Mouse (Mus musculus) adrenal gland, postnatal 14 days (tissue): ENCODE measurements around the gene Greb1. TPM values are rescaled to one million over a fixed set of nuclear protein-coding genes. Genes with fewer than 3 reads are reported as not detected.

Experiments used
- DNase-seq: peaks from one replicate; pipeline ENCODE4 v3.0.0; 2021; ENCODE audit warnings: mixed read lengths
- total RNA-seq: library from RNA; stranded (reverse); gene quantifications from 2 replicates; pipeline ENCODE4 v1.2.3, GENCODE M21; 2021

Gene Greb1
- total RNA-seq, 1 experiment from 2014 or later = 35.4 TPM

GRCm38 (mm10) chr12:16805511-16805910 lies 4.8 kb upstream of the Greb1 start:
- peak; percentile 90 for DNase-seq

DNA sequence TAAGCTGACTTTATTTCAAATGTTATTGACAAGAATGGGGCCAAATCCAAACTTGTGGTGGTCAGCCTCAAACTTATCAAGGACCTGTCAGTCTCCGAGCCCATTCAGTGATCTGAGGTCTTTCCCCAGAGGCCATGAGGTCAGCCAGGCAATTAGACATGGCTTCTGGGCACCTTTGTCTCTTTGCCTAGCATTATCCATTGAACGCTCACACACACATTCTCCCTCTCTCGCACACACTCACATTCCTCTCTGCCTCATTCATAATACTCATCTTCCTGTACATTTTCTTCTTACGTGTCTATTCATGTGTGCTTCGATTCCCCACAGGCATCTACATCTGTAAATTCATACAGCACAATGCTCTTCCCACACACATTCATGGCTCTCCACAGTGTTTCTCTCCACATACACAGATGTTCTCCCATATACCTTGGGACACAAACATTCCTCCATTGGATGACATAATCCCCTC lies 3.3 kb upstream of the Greb1 start:
- DNase-seq = no peak

DNA sequence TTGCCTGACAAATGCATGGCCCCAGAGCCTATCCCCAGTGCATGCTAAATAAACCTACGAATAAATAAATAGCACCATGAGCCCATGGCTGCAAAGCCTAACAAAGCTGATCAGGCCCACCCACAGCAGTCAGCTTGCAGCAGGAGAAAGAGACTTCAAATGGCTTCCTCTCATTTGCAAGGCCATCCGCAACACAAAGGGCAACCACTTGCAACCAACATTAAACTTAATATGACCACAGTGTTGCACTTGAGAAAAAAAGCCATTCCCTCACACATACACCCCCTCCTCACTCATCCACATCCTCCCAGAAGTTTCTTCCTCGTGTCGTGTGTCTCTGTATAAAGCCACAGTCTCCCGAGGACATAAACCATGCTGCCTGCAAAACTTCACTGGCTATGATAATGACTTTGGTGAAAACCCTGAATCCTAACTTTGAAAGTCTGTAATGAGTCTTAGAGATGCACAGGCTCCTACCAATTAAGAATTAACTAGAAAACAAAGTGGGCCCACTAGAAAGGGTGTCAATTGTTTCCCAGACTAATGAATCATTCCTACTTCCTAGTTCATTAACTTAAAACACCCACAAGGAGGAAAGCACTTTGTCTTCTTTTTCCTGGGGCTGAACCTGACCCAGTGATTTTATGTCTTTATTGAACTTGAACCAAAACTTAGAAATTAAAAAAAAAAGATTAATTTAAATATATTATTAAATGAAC lies 2.7 kb upstream of the Greb1 start:
- DNase-seq = no peak

DNA sequence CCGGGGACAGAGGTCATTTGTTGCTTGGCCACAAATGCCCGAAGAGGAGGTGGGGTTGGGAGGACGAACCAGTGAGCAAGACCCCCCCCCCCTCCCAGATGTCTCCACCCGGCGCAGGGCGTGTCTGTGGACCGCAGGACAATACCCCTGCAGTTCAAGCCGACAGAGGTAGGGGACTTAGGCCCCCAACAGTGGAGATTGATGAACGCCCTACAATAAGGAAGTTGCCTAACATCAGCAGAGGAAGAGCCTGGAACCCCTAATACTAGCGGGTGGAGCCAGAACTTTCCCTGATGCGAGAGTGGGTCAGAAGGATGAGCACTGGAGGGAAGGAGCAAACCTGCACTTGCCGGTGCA lies 251 bp upstream of the Greb1 start:
- DNase-seq = no peak

DNA sequence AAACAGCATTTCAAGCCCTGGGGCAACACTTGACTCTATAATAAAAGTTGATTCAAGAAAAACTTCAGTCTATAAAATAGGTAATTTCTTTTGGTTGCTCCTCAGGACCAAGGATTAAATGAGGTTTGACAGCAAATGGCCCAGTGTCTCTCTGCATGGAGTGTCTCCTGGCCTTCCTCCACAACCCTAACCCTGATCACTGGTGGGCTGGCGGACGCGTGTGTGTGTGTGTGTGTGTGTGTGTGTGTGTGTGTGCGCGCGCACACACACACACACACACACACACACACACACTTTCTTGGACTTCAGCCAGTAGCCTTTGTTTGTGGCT lies 793 bp downstream of the Greb1 start:
- DNase-seq = peak; percentile 47

- no peak for DNase-seq
Observed at GRCm38 (mm10) chr12:16798894-16799293, 1.8 kb downstream of the Greb1 start.

GRCm38 (mm10) chr12:16795781-16796180 lies 4.9 kb downstream of the Greb1 start:
- DNase-seq = no peak

GRCm38 (mm10) chr12:16793371-16793770 lies 7.3 kb downstream of the Greb1 start:
- no peak for DNase-seq

- peak; percentile 55 for DNase-seq
Observed at GRCm38 (mm10) chr12:16790456-16790855, 10.2 kb downstream of the Greb1 start.

DNA sequence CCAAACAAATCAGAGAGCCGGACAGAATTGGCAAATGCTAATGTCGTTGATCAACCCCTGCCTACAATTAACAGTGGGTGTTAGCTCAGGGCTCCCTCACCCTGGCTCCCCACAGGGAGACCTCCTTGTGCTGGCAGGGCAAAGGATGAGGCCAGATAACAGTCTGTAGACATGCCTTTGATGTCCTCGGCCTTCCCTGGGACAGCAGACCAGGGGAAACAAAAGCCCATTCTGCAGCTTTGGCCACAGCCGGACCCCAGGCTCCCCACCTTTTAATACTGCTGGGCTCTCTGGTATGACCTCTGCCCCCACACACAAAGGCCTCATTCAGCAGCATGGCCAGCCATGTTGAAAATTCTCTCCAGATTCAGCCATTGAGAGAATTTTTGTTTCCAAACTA lies 10.9 kb downstream of the Greb1 start:
- no peak for DNase-seq

GRCm38 (mm10) chr12:16789199-16789598 lies 11.5 kb downstream of the Greb1 start:
- no peak for DNase-seq

DNA sequence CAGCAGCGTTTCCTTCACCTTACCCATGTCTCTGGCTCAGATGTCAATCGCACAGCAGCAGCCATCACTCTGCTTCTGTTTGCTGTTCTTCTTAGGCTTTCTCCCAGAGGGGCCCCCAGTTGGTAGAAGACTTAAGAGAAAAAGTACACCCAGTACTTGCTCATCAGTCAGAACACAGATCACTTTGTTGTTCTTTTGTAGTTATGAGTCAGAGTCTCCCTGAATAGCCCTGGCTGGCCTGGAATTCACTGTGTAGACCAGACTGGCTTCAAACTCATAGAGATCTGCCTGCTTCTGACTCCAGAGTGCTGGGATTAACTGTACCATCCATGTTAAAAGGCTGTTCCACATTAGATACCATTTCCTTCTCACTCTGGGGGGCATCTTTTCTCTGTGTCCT lies 12.1 kb downstream of the Greb1 start:
- no peak for DNase-seq

- DNase-seq = no peak
Observed at GRCm38 (mm10) chr12:16781034-16781746, 19.5 kb downstream of the Greb1 start.

DNA sequence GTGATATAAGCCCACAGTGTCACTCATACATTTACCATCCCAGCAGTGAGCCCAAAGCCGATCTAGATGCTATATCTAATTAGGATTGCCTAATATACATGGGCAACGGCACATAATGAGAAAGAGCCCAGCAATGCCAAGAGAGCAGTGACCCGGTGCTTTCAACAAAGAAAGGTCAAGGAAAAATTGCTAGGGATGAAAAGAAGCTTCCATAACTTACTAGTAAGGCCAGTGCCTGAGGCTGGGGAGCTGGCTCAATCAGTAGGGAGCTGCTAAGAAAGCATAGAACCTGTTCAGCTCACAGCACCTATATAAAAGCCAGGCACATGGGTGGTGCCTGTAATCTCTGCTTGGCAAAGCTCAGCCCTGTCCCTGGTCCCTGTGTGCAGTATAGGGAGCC lies 20.4 kb downstream of the Greb1 start:
- DNase-seq = no peak

- DNase-seq = no peak
Observed at GRCm38 (mm10) chr12:16779165-16779564, 21.5 kb downstream of the Greb1 start.

GRCm38 (mm10) chr12:16778523-16778922 lies 22.2 kb downstream of the Greb1 start:
- no peak for DNase-seq

DNA sequence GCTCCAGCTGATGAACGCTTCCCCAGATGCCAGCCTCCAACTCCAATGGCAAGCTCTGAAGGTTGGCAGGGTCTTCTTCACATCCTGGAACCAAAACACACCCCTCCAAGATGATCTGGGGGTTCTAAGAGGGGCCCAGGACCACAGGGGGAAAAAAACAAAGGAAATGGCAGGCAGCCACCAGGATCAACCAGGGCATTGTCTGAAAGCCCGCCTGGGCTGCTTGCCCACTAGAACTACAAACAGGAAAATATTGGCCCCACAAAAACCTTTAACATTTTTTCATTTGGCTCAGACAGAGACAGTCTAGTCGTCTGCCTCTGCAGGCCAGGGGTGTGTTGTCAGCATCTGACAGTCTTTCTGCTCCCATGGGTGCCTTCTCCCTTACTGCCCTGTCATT lies 25.3 kb downstream of the Greb1 start:
- DNase-seq = no peak

DNA sequence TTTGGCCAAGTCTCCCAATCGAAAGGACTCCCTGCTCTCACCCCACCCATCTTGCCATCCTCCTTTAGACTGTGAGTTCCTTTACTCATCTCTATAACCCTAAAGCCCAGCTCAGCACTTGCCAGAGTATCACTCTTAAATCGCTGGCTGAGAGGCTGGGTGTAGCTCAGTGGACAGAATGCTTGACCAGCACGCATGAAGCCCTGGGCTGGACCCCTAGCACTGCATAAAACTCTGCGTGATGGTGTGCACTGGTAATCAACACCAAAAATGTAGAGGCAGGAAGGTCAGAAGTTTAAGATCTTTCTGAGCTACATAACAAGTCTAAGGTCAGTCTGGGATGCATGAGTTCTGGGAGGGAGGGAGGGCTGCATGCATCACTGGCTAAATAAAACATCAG lies 26.1 kb downstream of the Greb1 start:
- no peak for DNase-seq

- DNase-seq = no peak
Observed at GRCm38 (mm10) chr12:16769601-16770165, 31.0 kb downstream of the Greb1 start.

DNA sequence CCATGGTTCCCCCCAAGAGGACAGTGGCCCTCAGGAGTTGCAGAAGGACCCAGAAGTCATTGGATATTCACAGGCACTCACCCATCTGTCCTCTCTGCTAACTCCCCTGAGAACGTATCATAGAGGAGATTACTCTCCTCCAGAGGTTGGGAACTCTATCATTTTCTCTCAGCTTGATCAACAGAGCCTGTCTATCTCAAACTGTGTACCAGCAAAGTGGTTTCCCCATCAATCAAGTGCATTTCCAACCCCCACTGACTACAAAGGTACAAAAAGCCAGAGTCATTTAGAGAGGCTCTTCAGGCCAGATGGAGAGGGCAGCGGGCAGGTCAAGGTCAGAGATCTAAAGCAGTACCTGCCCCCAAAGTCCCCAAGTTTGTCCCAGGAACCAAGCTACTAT lies 32.0 kb downstream of the Greb1 start:
- DNase-seq = no peak

GRCm38 (mm10) chr12:16768251-16768650 lies 32.4 kb downstream of the Greb1 start:
- no peak for DNase-seq

- peak; percentile 84 for DNase-seq
Observed at GRCm38 (mm10) chr12:16764776-16765445, 35.8 kb downstream of the Greb1 start.
